Mouse (Mus musculus) MN1 (cell line): ENCODE measurements at regions not wholly inside any gene's neighbourhood (a gene's known extent, or its start where the extent isn't known, plus 50 kb on each side); places are given as distances from the start of the nearest gene placed in this dataset.

Experiments used
- DNase-seq: peaks from one replicate; pipeline ENCODE4 v3.0.0-alpha.2; 2016; ENCODE audit warnings: low spot score

DNA sequence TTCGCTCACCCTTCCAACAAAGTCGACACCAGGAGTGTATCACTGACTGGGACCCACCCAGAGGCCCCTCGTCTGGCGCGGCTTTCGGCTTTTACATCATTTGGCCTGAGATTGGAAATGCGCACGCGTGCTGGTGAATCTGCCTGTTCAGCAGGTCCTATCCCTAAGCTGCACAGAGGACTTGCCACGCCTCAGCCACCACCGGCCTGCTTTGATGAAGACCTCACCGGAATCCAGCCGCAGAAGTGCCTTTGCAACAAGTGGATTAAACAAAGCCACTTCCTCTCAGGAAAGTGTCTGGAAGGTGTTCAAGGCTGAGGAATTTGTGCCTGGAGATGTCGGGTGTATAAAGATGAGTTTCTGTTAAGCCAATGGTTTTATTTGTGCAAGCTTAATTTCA, 143.3 kb upstream of the Zc3h12a start:
- no peak for DNase-seq

DNA sequence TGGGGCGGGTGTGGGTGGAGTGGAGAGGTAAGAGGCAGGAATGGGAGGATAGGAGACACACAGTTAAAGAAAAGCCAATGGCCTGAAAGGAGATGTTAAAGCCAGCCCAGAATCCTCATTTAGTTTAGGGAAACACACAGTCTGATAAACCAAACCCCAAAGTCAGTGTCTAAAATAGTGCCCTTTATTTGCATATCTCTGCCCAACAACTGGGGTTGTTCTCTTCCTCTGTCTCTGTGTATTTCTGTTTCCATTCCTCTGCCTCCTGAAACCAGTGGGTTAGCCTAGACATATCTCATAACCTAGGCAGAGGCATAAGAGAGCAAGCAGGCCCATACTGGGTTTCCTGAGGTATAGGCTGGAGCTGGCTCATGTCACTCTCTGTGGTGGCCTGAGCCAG, 138.6 kb upstream of the Zc3h12a start:
- DNase-seq: no peak

DNA sequence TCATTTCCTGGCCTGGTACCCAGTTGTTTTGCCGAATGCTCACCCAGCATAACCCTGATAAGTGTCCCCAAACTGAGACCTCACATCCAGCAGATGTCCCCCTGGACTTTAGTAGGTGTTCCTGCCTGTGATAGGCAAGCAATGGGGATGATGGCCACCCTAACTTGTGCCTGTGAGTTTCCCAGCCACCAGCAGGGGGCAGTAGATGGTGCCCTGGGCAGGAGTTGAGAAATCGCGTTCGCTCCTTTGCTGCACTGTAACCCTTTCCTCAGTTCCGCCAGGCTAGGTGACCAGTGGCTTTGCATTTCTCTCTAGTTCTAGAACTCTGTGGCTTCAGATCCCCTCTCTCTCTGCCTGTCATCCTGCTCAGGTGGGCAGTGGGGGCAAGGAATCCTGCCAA, 137.9 kb upstream of the Zc3h12a start:
- DNase-seq: no peak

DNA sequence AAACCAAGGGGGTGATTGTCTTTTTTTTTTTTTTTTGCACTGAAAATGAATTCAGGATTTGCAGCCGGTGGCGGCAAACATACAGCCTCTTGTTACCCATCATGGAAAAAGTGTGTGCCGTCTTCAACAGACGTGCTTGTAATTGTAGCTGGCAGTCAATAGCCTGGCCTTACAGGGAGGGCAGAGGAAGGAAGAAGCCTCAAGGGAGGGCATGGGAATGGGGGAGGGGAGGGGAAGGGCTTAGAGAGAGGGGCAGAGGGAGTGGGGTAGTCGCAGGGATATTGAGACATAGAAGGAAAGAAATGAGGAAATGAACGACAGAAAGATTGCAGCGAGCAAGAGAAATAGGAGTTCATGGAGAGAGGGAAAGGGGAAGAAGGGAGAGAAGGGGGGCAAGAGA, 137.4 kb upstream of the Zc3h12a start:
- DNase-seq: no peak

DNA sequence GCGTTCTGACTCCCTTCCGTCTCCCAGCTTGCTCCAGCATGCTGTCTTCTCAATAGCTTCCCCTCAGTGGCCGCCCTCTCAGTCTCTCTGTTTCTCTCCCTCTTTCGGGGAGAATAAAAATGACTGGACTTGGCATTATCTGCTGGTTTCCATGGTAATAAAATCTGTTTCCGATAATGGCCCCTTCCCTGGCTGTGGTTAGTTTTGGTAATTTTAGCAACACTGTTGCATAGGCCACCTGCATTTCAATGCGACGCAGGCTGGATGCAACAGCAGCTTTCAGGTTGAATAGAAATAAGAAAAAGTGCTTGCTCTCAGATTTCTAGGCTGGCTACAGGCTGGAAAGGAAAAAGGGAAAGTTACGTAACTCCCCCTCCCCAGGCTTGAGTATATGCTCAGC, 133.9 kb upstream of the Zc3h12a start:
- no peak for DNase-seq

DNA sequence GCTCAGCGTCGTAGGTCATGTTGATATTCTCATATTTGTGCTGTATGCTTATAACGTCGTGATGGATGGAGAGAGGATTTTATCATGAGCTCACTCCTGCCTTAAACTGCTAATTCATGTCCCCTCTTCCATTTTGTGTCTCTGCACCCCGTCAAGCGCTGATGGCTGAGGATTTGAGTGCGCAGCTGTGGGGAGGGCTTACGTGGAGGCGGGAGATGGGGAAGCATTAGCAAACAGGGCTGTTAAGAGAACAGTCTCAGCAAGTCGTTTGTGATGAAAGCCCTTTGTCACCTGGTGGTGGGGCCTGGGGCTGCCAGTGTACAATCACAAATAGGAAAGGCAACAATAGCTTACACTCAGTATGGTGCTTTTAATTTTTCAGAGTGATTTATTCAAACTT, 131.7 kb upstream of the Zc3h12a start:
- DNase-seq: no peak

DNA sequence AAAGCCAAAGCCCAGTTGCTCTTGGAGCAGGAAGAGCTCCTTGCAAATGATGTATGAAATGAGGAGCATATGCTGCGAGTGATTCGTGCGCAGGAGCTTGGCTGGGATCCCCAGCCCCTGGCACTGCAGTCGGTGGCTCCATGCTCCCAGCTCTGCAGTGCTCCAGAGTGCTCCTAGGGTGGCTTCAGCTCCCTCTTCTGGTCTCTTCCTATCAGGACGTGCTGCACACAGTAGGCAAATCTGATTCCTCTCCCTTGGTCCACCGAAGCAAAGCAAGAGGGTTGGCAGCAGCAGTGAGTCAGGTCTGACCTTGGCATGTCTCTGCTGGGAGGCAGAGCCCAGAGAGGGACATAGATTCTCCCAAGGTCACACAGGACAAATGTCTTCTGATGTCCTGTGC, 130.3 kb upstream of the Zc3h12a start:
- no peak for DNase-seq

DNA sequence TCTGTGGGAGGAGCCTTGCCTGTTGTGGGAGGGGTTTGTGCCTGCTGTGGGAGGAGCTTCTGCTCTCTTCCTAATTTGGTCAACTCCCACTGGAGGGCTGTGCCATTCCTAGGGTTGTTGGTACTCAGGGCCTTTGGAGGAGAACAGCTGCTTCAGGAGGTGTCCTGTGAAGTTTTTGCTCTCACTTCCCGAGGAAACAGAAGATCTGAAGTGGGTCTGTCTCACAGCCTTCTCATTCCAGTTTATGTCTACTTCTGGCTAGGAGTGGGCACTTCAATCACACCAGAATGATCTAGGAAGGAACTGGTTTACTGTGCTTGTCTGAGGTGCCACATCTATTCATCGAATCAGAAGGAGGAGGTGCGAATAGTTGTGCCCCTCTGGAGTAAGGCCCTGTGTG, 125.5 kb upstream of the Zc3h12a start:
- DNase-seq: no peak

DNA sequence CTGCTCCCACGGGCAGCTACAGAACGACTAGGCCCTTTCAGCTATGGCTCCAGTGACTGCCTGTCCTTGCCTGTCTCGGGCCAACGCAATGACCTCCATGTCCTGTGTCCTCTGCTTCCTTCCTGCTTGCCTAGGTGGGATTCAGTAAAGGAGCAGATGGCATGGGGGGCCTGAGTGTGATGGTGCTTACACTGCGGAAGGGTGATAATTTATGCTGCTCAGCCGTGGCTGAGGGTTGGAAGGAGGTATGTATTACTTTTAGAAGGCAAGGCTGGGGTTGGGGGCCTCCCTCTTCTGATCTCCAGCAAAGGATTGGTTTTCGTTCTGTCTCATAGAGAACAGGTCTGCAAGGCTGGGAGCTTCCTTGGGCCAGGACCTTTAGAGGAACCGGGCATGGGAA, 124.6 kb upstream of the Zc3h12a start:
- no peak for DNase-seq

DNA sequence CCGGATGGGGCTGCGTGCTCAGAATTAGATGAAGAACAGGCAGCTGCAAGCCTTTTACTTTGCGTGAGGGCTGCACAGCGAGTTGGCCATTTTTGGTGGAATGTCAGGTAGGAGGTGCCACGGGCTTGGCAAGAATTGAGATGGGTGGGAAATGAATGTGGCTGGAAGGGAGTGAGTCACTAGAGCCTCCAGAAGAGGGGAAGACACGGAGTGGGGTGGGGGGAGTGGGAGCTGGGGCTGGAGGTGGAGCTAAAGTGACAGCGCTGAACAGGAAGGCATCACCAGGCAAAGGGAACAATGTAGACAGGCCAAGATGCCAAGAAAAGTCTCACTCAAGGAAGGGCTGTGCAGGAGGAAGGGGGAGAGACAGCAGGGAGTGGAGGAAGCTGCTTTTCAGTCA, 121.4 kb upstream of the Zc3h12a start:
- no peak for DNase-seq

DNA sequence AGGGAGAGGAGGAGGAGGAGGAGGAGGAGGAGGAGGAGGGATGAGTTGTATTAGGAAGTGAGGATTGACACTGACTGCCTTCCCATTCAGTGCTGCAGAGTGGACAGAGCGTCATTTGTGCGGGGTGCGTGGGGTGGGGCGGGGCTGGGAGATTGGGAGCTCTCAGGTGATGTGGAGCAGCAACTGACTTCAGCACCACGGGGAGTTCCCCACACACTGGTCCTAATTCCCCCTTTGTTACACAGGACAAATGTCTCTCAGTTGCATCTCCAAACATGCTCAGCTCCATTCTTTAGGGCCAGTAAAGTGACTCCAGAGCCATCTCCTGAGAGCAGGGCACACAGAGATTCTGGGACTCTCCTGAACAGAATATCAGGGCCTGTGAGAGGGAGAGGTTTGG, 118.5 kb upstream of the Zc3h12a start:
- DNase-seq: no peak

DNA sequence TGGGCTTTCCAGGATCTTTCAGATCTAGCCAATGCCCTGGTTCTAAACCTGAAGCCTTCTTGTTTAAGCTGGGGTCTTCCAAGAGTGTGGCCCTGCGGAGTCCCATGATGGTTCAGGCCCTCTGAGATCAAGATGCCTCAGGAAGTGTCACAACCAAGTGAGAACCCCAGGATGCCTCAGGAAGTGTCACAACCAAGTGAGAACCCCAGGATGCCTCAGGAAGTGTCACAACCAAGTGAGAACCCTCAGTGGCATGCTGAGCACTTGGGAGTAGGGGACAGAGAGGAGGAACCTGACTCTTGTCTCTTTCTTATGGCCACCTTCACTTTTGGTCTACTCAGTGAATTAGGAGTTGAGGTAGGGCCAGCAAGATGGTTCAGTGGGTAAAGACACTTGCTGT, 114.9 kb upstream of the Zc3h12a start:
- no peak for DNase-seq

DNA sequence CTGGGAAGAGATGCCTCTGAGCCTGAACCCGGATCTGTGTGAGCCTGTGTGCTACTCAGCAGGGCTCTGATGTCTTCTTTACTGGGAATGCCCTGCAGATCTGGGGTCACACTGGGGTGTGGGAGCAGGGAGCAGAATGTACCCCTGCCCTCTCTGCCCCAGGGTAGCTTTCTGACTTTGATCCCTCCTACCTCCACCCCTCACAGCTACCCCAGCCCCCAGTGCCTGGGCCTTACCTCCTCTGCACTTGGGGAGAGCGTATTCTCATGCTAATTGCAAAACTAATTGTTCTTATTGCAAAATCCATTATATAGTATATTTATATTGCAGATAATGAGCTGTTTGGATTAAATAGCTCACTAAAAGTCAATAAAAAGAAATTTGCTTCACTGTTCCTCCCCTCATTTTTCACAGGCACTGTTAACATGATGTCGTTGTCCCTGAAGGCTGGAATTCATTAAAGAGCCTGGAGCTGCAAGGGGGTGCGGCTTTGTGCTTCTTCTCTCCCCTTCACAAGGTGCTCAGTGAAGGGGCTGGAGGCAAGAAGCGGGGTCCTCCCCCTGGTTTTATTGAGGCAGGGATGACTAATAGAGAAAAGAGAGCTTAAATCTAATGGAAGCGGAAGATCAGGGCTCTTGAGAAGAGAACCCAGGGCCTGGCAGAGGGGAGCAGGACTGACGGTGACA, 114.1 kb upstream of the Zc3h12a start:
- no peak for DNase-seq

DNA sequence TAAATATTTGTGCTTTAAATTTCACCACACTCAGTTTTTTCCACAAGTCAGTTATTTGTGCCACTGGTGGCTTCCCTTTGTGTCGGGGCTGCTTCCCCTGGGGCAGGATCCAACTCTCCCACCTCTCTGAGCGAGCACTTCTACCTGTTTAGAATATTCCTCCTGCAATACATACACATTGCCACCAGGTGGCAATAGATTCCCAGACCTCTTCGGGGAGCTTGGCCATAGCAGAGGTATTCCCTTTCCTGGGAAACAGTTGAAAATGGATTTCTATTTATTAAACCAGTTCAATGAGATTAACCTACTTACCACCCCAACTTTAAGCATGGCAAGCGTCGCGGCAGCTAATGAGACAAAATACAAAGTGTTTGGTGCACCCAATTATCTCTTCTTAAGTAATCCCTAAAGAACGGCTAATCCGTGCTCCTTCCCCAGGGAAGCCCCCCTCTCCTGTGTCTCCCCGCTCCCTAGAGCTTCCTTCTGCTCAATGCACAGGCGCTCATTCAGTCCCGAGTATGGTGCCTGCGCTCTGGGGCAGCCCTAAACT, 104.1 kb upstream of the Zc3h12a start:
- peak; percentile 64 for DNase-seq

DNA sequence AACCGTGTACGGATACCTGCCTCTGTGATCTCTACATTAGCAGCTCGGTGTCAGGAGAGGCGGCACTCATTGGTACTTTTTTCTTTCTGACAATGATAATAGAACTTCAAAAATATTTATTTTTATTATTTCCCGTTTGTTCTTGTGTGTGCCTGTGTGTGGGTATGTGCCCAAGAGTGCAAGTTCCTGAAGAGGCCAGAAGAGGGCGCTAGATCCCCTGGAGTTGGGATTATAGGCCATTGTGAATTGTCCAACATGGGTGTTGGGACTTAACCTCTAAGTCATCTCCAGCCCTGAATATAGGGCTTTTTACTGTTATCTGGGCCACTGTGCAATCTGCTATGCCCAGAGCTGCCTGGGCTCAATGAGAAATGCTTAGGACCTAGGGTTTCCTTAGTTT, 99.6 kb upstream of the Zc3h12a start:
- DNase-seq: no peak

DNA sequence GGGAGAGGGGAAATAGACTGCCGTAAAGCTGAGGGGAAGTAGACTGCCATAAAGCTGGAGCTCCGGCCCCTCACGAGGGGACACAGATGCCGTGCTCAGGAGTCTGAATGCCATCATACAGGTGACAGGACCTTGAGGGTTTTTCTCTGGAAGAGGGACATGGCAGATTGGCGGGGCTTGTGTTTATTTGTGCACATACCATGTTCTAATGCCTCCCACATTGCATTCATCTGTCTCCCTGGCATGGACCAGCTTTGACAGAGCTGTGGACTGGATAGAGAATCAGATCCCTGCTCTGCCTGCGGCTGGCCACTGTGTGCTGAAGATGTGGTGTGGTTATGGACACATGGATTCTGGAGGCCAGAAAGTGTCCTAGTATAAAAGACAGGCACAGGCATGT, 95.3 kb upstream of the Zc3h12a start:
- DNase-seq: no peak

DNA sequence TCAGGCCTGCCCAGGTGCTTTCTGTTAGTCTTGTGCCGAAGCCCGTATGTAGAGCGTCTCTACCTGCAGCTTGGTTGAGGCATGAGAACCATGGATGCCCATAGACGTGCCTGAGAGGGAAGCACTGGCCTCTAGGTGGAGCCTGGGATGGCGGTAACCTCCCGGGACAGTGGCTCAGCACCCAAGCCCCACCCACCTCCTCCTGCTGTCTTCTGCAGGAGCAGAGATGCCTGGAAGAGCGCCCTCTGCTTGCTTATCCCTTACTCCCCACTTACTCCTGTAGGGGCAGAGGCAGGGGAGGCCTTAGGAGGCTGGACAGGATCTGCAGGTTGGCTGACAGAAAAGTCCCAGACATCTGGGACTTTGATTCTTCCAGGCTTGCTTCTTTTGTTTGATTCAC, 92.7 kb upstream of the Zc3h12a start:
- no peak for DNase-seq

DNA sequence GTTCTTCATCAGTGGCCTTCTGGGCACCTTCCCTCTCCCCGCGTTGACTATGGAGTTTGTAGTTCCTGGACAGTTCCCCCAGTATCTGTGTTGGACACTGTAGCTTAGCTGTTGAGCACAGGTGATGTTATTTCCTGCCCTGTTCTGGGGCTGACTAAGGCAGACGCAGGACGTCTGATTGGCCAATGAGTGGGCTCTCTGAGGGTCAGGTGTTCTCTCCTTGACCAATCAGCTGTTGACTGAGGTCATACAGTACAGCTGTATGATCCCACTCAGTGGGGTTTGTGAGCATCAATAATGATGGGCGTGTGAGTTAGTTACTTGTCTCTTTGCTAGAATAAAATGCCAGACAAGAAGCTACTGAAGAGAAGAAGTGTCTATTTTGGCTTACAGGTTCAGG, 91.6 kb upstream of the Zc3h12a start:
- DNase-seq: no peak

DNA sequence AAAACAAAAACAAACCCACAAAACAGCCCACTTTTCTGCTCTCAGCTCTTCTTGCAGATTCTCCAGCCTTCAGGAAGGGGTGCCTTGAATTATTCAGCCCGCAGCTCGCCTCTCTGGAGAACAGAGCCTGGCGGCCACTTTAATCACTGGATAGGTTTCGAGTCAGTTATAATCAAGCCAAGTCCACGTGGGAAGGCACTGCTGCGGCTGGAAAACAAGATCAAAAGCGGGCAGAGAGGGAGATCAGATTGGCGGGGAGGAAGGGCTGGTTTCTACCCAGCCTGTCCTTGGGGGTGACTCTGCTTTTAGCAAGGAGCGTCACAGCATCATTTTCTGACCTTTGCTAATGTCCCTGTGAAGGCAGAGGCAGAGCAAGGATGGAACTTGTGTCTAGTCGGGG, 86.7 kb upstream of the Zc3h12a start:
- no peak for DNase-seq

DNA sequence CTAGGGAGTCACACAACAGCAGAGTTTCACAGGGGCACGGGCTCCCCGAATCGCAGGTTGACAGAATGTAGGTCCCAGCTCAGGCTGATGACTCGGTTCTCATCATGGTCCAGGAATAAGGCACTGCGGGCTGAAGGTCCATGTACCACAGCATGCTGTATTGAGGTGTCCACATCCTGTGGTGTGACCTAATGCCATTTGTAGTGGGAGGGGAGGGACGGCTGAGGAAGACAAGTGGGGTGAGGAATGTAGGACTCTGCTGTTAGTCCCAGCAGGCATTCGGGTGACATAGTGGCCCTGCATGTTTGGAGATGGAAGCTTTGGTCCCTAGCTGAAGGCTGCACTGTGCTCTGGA, 84.5 kb upstream of the Zc3h12a start:
- DNase-seq: no peak

DNA sequence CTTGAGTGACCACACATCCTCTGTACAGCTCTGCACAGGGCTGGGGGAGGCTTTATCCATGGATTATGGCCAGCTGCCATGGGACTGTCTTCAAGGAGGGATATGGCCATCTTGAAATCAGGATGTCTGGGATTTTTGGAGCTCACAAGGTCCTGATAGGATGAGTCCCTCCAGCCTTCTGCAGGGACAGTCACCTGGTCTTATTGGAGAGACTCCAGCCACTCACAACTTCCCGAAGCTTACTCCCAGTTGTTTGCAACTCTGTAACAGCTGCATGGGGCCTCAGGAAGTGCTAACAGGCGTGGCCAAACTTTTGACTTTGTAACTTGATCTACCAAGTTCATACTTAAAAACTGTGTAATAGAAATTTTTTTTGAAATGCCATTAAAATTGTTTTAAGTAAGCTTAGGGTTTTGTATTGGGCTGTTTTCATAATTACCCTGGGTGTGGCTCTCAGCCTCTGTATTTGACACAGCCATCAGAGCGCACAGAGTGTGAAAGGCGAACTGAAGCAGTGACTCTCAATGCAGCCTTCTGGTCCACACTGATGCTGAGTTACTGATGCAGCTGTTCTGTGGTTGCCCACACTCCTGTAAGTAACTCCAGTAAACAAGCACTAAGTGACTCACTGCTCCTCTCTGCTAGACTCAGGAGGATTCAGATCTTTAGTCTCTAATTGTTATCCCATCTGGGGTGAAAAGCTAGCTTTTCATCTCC, 84.0 kb upstream of the Zc3h12a start:
- no peak for DNase-seq

DNA sequence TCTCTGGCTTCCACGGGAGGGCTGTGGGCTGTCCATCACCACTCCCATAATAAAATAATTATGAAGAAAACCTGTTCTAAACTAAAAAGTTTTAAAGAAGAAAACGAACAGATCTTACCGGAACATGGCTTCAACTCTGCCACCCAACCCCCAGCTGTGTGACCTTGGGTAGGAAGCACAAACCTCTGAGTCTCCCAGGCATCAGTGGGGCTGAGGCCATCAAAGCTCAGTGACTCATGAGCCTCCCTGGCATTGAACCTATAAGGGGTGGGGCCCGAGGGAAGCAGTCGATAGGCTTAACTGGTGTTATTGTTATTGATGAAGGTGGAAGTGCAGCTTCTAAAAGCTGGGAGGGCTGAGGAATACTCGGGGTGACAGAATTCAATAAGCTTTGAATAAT, 83.1 kb upstream of the Zc3h12a start:
- DNase-seq: no peak

DNA sequence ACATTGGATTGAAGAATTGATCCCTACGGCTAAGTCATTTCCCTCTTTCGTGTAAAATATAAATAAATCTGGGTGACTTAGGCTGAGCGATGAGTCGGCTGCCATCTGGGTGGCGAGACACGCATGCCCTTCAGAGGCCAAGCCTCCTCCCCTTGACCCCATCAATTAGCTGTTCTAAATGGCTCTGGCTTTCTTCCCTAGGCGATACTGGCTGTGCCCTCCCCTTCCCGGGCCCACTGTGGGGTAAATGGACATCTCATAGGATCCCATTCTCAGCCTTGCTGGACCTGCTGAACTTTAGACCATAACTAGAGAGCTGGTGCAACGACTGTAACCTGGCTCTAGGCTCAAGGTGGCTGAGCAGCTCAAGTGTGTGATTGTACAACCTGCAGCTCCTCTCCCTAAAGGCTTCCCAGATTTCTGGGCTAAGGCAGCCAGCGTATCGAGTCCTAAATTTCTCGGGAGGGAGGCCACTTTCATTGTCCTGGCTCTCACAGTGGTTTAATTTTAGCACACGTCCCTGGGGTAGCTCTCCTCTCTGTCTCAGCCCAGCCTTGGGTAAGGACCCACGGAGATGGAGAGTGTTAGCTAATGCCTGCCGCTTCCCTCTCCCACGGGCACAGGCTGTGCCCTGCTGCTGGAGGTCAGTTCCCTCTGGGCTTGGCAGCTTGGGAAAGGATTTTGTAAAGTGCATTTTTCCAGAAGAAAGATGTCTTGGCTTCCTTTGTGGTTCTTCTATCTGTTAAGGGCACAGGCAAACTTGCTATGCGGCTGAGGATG, 80.7 kb upstream of the Zc3h12a start:
- no peak for DNase-seq
